Mouse (Mus musculus) heart, embryonic 14.5 days (tissue): ENCODE data around the gene Myo10. TPM values are rescaled to one million over a fixed set of nuclear protein-coding genes. Genes with fewer than 3 reads are reported as not detected.

Source experiments
- ATAC-seq: fragments of 200-750 bp; cut with Nextera tagmentation; 2 replicates; pipeline ENCODE4 v1.8.0; 2017; ENCODE audit warnings: low read depth, moderate TSS enrichment; ENCODE audit not compliant: insufficient number of reproducible peaks, insufficient read depth, low FRiP score
- H3K27ac ChIP-seq, 2 experiments: fragments of 200-500 bp in 1 of 2; fragments of 300-500 bp in 1 of 2; sonication (generic) in 1 of 2; replicated peaks in 1 of 2; 2 replicates each; pipeline ENCODE4 v1.5.1; 2012 to 2014; ENCODE audit warnings: low read depth in 2 of 2, low read length in 2 of 2, control low read depth in 1 of 2, mild to moderate bottlenecking in 1 of 2, mixed read lengths in 1 of 2; ENCODE audit not compliant: control insufficient read depth in 1 of 2, insufficient read depth in 1 of 2
- H3K27me3 ChIP-seq: fragments of 300-500 bp; sonication (generic); 2 replicates; pipeline ENCODE4 v1.6.1; 2014; ENCODE audit warnings: mild to moderate bottlenecking, low read length, control low read depth; ENCODE audit not compliant: control insufficient read depth, insufficient read depth
- H3K36me3 ChIP-seq: fragments of 300-500 bp; sonication (generic); 2 replicates; pipeline ENCODE4 v1.6.1; 2014; ENCODE audit warnings: mild to moderate bottlenecking, control low read depth, low read length, mixed read lengths; ENCODE audit not compliant: control insufficient read depth, insufficient read depth
- H3K4me1 ChIP-seq, 2 experiments: fragments of 200-500 bp in 1 of 2; fragments of 300-500 bp in 1 of 2; sonication (generic) in 1 of 2; 2 replicates each; pipeline ENCODE4 v1.6.1; 2012 to 2014; ENCODE audit warnings: low read length in 2 of 2, control low read depth in 1 of 2, mixed read lengths in 1 of 2; ENCODE audit not compliant: control insufficient read depth in 2 of 2, insufficient read depth in 2 of 2
- H3K4me2 ChIP-seq: fragments of 300-500 bp; sonication (generic); 2 replicates; pipeline ENCODE4 v1.6.1; 2014; ENCODE audit warnings: mild to moderate bottlenecking, low read length
- H3K4me3 ChIP-seq, 2 experiments: fragments of 200-500 bp in 1 of 2; fragments of 300-500 bp in 1 of 2; sonication (generic) in 1 of 2; 2 replicates each; pipeline ENCODE4 v1.5.1; 2012 to 2014; ENCODE audit warnings: low read length in 2 of 2, mild to moderate bottlenecking in 2 of 2, control low read depth in 1 of 2, low read depth in 1 of 2, moderate library complexity in 1 of 2; ENCODE audit not compliant: control insufficient read depth in 1 of 2, insufficient read depth in 1 of 2
- H3K9ac ChIP-seq: fragments of 300-500 bp; sonication (generic); 2 replicates; pipeline ENCODE4 v1.6.1; 2014; ENCODE audit warnings: mild to moderate bottlenecking, low read length
- H3K9me3 ChIP-seq: fragments of 300-500 bp; sonication (generic); 2 replicates; pipeline ENCODE4 v1.6.1; 2016; ENCODE audit warnings: low read length, control low read depth; ENCODE audit not compliant: control insufficient read depth
- WGBS: fragments of 180-500 bp; shearing (Covaris S2); extraction: QIAGEN DNeasy Blood & Tissue Kit; methylation state at CpG from one replicate; pipeline ENCODE4 v1.1.7; 2014; 5-methylcytosine and 5-hydroxymethylcytosine counted together
- polyA plus RNA-seq: library from polyadenylated mRNA; unstranded; fragments of >200 nt; fragmentation: Nextera tagmentation; extraction: Ambion mirVana; gene quantifications from 2 replicates; pipeline ENCODE4 v1.2.1, GENCODE M21; 2014

Gene Myo10
- polyA plus RNA-seq, 1 experiment from 2014 or later, result 12.6 TPM

DNA sequence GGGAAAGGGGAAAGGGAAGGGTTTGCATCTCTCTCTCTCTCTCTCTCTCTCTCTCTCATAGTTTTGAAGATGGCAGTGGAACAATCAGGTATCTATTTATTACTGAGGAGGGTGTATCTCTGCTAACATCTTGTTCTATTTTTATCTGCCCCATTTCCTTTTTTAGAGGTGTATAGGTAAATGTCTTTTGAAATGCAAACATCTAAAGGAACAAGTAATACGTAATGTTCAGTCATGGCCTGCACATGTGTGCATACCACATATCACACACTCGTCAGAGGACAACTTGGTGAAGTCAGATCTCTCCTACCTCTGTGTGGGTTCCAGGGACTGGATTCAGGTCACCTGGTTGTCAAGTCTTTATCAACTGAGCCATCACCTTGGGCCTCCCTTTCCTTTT is 194.9 kb downstream of the Myo10 start:
- H3K4me2 ChIP-seq, result no peak overlapping the region
- H3K27ac ChIP-seq, result no peak overlapping the region
- peaks cover 15% of the 10 kb centered on the region; the same call in 1 of the 2 replicates for H3K9me3 ChIP-seq
- 83% methylated on average over 2 of the region's 2 CpGs for WGBS
- no peak for ATAC-seq
- no peak overlapping the region for H3K9ac ChIP-seq
- no peaks in the 10 kb centered on the region for H3K27me3 ChIP-seq
- H3K4me1 ChIP-seq, result no peaks in the 10 kb centered on the region
- H3K4me3 ChIP-seq, result no peak overlapping the region
- 0 out of 2 replicates have a peak, but pooled peaks cover 18% of the 10 kb centered on the region for H3K36me3 ChIP-seq

GRCm38 (mm10) chr15:25821981-25822380 is 199.7 kb downstream of the Myo10 start:
- no peak overlapping the region for H3K27ac ChIP-seq
- no peak overlapping the region for H3K4me3 ChIP-seq
- H3K9ac ChIP-seq, result no peak overlapping the region
- no peaks in the 10 kb centered on the region for H3K27me3 ChIP-seq
- H3K4me2 ChIP-seq, result no peak overlapping the region
- no peak for ATAC-seq
- H3K4me1 ChIP-seq, result no peaks in the 10 kb centered on the region
- H3K36me3 ChIP-seq, result no peaks in the 10 kb centered on the region
- H3K9me3 ChIP-seq, result no peaks in the 10 kb centered on the region

GRCm38 (mm10) chr15:25822656-25823055 is 200.3 kb downstream of the Myo10 start:
- Histone ChIP-seq H3K36me3 (no peaks in the 10 kb centered on the region), H3K27me3 (no peaks in the 10 kb centered on the region), H3K27ac (no peak overlapping the region), H3K4me1 (no peaks in the 10 kb centered on the region), H3K4me2 (no peak overlapping the region), H3K9me3 (no peaks in the 10 kb centered on the region), H3K4me3 (no peak overlapping the region), H3K9ac (no peak overlapping the region)
- WGBS, result 28% methylated on average over 3 of the region's 3 CpGs
- ATAC-seq, result no peak

- 81% methylated on average over 8 of the region's 8 CpGs for WGBS
- no peak overlapping the region for H3K9ac ChIP-seq
- H3K4me3 ChIP-seq, result no peak overlapping the region
- H3K27me3 ChIP-seq, result no peaks in the 10 kb centered on the region
- H3K27ac ChIP-seq, result no peak overlapping the region
- H3K36me3 ChIP-seq, result no peaks in the 10 kb centered on the region
- no peaks in the 10 kb centered on the region for H3K9me3 ChIP-seq
- ATAC-seq, result no peak
- H3K4me1 ChIP-seq, result peaks cover 2 to 8% of the 10 kb centered on the region in 2 experiments; a peak in 2 of 4 replicates
- H3K4me2 ChIP-seq, result no peak overlapping the region
These were observed 204.2 kb downstream of the Myo10 start for GRCm38 (mm10) chr15:25826531-25826961.

- no peak for ATAC-seq
- no peaks in the 10 kb centered on the region for H3K27me3 ChIP-seq
- peaks cover 2 to 8% of the 10 kb centered on the region in 2 experiments; a peak in 2 of 4 replicates for H3K4me1 ChIP-seq
- 70% methylated on average over 10 of the region's 10 CpGs for WGBS
- H3K27ac ChIP-seq, result no peak overlapping the region
- H3K9me3 ChIP-seq, result no peaks in the 10 kb centered on the region
- no peak overlapping the region for H3K4me2 ChIP-seq
- H3K9ac ChIP-seq, result no peak overlapping the region
- H3K4me3 ChIP-seq, result no peak overlapping the region
- no peaks in the 10 kb centered on the region for H3K36me3 ChIP-seq
These were observed 206.1 kb downstream of the Myo10 start for GRCm38 (mm10) chr15:25828464-25828863.

DNA sequence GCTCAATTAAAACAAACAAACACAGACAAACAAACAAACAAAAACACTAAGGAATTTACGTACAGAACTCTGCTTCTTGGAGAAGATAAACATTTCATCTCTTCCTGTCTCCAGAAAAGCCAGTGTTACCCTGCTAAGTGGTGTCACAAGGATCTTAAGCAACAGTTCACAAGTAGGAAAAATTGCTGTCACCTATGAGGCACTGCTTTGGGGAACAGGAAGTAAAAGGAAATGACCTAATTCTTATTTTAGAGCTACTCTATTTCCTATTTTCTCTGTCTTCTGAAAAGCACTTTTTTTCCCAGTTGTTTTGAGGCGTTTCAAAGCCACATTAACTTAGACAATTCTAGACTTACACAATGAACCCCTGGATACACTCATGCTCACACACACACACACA is 208.1 kb downstream of the Myo10 start:
- no peak for ATAC-seq
- 61% methylated on average over 2 of the region's 2 CpGs for WGBS
- Histone ChIP-seq H3K27ac (peak overlapping the region; percentile 60 to 61), H3K9me3 (no peaks in the 10 kb centered on the region), H3K4me2 (no peak overlapping the region), H3K36me3 (no peaks in the 10 kb centered on the region), H3K4me1 (peaks cover 2 to 8% of the 10 kb centered on the region in 2 experiments; a peak in 2 of 4 replicates), H3K4me3 (no peak overlapping the region), H3K27me3 (no peaks in the 10 kb centered on the region), H3K9ac (no peak overlapping the region)

GRCm38 (mm10) chr15:25834282-25834681 is 212.0 kb downstream of the Myo10 start:
- no peak overlapping the region for H3K9ac ChIP-seq

More at GRCm38 (mm10) chr15:25834282-25834681, 212.0 kb downstream of the Myo10 start:
- Histone ChIP-seq H3K4me2 (no peak overlapping the region), H3K36me3 (no peaks in the 10 kb centered on the region), H3K27me3 (no peaks in the 10 kb centered on the region), H3K27ac (no peak overlapping the region), H3K4me3 (no peak overlapping the region), H3K9me3 (peaks cover 3% of the 10 kb centered on the region; the same call in 1 of the 2 replicates), H3K4me1 (peaks cover 0 to 8% of the 10 kb centered on the region in 2 experiments; a peak in 1 of 4 replicates)
- 79% methylated on average over 2 of the region's 2 CpGs for WGBS
- no peak; the same call in 1 of the 2 replicates for ATAC-seq
